Mouse (Mus musculus) neutrophil, adult 5-6 weeks (primary cell): ENCODE measurements around the gene Rbm46. TPM values are rescaled to one million over a fixed set of nuclear protein-coding genes. Genes with fewer than 3 reads are reported as not detected.
A peak's percentile ranks its signal among the peaks of the same experiment; 100 is the strongest.

Source experiments
- ATAC-seq: fragments of 151-379, 151-347 bp; 2 replicates; pipeline ENCODE4 v1.8.0; 2017; ENCODE audit warnings: mild to moderate bottlenecking, moderate TSS enrichment; ENCODE audit not compliant: insufficient number of reproducible peaks, poor library complexity, low FRiP score, severe bottlenecking; ENCODE audit errors: extremely low read depth
- total RNA-seq: library from RNA; stranded (forward); fragments of 200-1000 nt; gene quantifications from 2 replicates; pipeline ENCODE4 v1.2.3, GENCODE M21; 2017

Gene Rbm46
- total RNA-seq, 1 experiment from 2014 or later = not detected

DNA sequence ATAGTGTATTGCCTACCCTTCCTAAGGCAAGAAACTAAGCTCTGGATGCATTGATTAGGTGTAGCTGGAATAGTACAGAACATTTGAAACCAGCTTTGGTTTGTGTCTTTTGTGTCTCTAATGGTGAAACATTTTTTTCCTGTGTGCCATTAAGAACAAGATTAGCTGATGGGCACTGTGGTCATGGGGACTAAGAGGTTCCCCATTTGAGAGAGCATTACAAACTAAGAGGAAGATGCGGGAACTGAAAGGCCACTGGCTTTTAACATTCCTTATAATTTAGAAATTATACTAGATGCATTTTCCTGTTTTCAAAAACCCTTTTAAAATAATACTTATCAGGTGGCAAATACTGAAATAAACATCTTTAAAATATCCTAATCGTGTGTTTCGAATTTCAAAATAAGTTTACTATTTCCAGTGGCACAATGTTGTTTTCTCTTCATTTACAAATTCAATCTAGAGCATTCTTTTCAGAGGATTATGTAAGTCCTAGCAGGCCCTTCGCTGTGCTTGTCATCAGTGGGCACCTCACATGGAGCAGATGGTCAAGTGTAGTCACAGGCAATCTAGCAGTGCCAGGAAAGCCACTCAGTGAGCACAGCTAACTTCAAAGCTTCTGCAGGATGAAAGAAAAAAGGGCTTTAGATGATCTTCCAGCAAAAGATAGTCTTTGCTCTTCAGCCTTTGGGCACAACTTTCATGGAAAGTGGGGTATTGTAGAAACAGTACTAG lies 76.4 kb downstream of the Rbm46 start:
- no peak for ATAC-seq

DNA sequence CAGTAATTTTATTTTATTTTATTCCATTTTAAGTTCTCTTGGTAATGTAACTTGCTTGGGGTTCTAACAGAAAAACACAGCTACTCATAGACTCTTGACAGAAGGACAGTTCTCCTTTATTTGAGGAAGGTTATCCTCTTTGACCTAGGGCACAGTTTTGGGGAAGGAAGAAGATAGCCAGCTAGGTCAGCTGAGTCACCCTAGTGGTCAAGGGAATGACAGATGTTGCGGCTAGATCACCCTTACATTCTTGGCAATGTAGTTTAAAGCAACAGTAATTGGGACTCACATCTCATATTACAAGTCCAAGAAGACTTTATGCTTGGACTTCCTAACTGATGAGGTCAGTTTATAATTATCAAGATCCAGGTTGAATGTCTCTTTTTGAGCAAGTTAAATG lies 82.6 kb downstream of the Rbm46 start:
- ATAC-seq = peak; percentile 97

DNA sequence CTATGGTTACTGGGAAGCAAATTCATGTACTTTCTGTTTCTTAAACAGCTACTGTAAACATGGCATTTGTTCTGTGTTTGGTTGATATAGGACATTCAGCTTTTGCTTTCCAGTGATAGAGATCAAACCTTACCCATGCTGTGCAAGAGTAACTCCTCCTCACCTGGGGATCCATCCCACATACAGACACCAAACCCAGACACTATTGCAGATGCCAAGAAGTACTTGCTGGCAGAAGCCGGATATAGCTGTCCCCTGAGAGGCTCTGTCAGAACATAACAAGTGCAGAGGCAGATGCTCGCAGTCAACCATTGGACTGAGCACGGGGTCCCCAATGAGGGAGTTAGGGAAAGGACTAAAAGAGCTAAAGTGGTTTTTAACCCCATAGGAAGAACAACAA lies 84.6 kb downstream of the Rbm46 start:
- no peak for ATAC-seq

Other genes starting within 250 kb of the Rbm46 start
- gene Lrat, start 27.5 kb upstream of the Rbm46 start, total RNA-seq = not detected in 2 replicates
- gene Fgg, start 131.2 kb upstream of the Rbm46 start, total RNA-seq = not detected in 2 replicates
- not detected in 2 replicates for gene Fga, start 149.6 kb upstream of the Rbm46 start, total RNA-seq
- gene Fgb, start 173.4 kb upstream of the Rbm46 start, total RNA-seq = not detected in 2 replicates
- gene Plrg1, start 179.0 kb upstream of the Rbm46 start, total RNA-seq = 54.5 and 62.4 TPM in 2 replicates